Mouse (Mus musculus): ENCODE measurements around the gene Stxbp4. TPM values are rescaled to one million over a fixed set of nuclear protein-coding genes. Genes with fewer than 3 reads are reported as not detected.

Stxbp4 gene
- total and polyA plus RNA-seq, 3 experiments, result 4.0 to 4.9 TPM; not detected in 1

DNA sequence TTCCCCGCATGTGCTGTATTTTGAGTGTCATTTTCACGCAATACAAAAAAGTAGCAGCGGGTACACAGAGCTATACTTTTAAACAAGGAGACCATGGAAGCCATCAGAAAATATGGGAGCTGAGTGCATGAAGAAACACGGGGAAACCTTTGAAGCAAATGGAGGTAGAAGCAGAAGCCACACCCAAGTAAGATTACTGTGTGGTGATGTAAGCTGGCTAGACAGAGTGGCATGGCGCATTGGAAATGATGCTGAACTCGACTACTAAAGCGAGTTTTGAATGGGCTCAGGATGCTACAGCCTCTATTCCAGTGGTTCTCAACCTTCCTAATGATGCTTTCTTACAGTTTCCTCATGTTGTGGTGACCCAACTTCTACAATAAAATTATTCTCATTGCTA is 39.1 kb upstream of the Stxbp4 start (continued):
- TF ChIP-seq USF2 (IDR thresholded peaks at IDR 0.05; ENCODE audit: borderline replicate concordance in 1 of 2, insufficient read depth in 1 of 2, low read depth in 1 of 2, low read length in 2 of 2) (no peak), ZNF384 (IDR thresholded peaks at IDR 0.05; ENCODE audit: low read depth, low read length) (no peak)

DNA sequence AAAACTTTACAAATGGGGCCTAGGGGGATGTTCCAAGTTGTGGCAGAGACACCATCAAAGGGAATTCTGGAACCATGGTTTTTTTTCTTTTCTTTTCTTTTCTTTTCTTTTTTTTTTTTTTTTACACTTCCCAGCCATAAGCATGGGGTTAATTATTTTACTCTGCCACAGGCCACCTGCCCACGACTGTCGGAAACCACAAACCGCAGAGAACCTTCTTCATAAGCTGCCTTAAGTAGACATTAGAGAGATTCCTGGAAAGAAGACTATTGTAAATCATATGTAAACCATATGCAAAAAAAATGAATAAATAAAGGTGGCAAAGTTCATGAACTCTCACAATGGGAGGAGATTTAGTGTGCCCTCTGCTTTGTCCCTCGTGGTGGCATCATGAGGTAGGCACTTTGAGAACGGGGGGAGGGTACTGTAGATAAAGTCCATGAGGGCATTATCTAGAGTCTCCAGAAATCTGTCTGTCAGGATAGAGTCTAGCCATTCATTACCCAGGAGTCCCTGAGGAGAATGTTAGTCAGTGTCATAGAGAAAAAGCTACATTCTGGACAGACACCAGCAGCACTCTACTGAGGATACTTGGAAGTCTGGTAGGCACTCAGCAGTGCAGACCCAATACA is 37.7 kb upstream of the Stxbp4 start:
- TF ChIP-seq TCF12 (IDR thresholded peaks at IDR 0.05; ENCODE audit: low read depth, low read length) (peak; percentile 85), MAFK (IDR thresholded peaks at IDR 0.05; ENCODE audit: borderline replicate concordance, low read depth, low read length) (0 out of 2 replicates have a peak, but pooled peaks have one; percentile 8), GABPA (IDR thresholded peaks at IDR 0.05; ENCODE audit: low read depth, low read length) (no peak), BHLHE40 (IDR thresholded peaks at IDR 0.05; ENCODE audit: borderline replicate concordance, low read depth, low read length) (peak; percentile 6; the same call in 1 of the 2 replicates), MYB (IDR thresholded peaks at IDR 0.05; ENCODE audit: low read depth, low read length) (no peak; the same call in 1 of the 2 replicates), ZNF384 (IDR thresholded peaks at IDR 0.05; ENCODE audit: low read depth, low read length) (peak; percentile 87), GATA1 (IDR thresholded peaks at IDR 0.05; ENCODE audit: low read depth, low read length) (peak; percentile 84), ETS1 (IDR thresholded peaks at IDR 0.05; ENCODE audit: low read depth, low read length) (peak; percentile 62), EP300 (IDR thresholded peaks at IDR 0.05; ENCODE audit: low read depth in 1 of 2, low read length in 2 of 2) (peak; percentile 72 to 84), MEF2A (IDR thresholded peaks at IDR 0.05; ENCODE audit: extremely low read depth, insufficient replicate concordance, low read depth, low read length, poor library complexity, severe bottlenecking) (no peak), HCFC1 (IDR thresholded peaks at IDR 0.05; ENCODE audit: low read depth, low read length) (no peak), TAL1 (IDR thresholded peaks at IDR 0.05; ENCODE audit: low read length) (peak; percentile 62), MAX (IDR thresholded peaks at IDR 0.05; ENCODE audit: low read length) (peak; percentile 43; the same call in 1 of the 2 replicates), MAZ (IDR thresholded peaks at IDR 0.05; ENCODE audit: low read depth, low read length) (no peak), CHD2 (IDR thresholded peaks at IDR 0.05; ENCODE audit: low read length) (no peak)
- no peak overlapping the region for H3K4me3 ChIP-seq (ENCODE audit: control insufficient read depth in 1 of 2, insufficient read depth in 1 of 2, low read depth in 2 of 2, low read length in 2 of 2)
- DNase-seq (ENCODE audit: low read depth, low spot score), result peak; percentile 63

DNA sequence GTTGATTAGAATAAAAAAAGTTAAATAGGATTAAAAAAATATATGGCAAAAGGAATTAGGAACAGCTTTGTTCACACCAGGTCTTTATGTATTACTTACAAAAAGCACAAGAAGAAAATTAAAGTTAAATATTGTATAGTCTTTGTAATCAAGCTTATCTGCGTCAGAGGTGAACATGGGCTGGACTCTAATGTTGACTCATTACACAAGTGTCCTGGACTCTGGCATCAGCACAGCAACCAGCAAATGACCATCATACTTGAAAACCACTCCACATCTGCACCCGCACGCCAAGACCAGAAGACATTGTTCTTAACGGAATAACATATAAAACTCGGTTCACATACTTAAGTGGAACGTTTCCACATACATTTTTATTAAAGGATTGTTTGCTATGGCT is 29.4 kb upstream of the Stxbp4 start:
- H3K4me3 ChIP-seq (ENCODE audit: control insufficient read depth in 1 of 2, insufficient read depth in 1 of 2, low read depth in 2 of 2, low read length in 2 of 2), result no peak overlapping the region
- no peaks in the 10 kb centered on the region for H3K27me3 ChIP-seq (ENCODE audit: control insufficient read depth in 1 of 2, insufficient read depth in 2 of 2, low read length in 2 of 2)
- TF ChIP-seq USF1 (IDR thresholded peaks at IDR 0.05; ENCODE audit: low read depth, low read length) (no peak), MAFK (IDR thresholded peaks at IDR 0.05; ENCODE audit: borderline replicate concordance, low read depth, low read length) (no peak), ZKSCAN1 (IDR thresholded peaks at IDR 0.05; ENCODE audit: low read depth, low read length) (no peak), UBTF (IDR thresholded peaks at IDR 0.05; ENCODE audit: borderline replicate concordance, insufficient read depth, low read depth, low read length) (no peak), MXI1 (IDR thresholded peaks at IDR 0.05; ENCODE audit: low read depth, low read length) (no peak), EP300 (IDR thresholded peaks at IDR 0.05; ENCODE audit: low read depth in 1 of 2, low read length in 2 of 2) (no peak), GABPA (IDR thresholded peaks at IDR 0.05; ENCODE audit: low read depth, low read length) (no peak), RAD21 (IDR thresholded peaks at IDR 0.05; ENCODE audit: low read depth, low read length) (no peak), TBP (IDR thresholded peaks at IDR 0.05; ENCODE audit: low read depth, low read length) (no peak), E2F4 (IDR thresholded peaks at IDR 0.05; ENCODE audit: borderline replicate concordance, low read depth, low read length) (no peak), POLR2AphosphoS2 (IDR thresholded peaks at IDR 0.05; ENCODE audit: low read length) (no peak), ZMIZ1 (IDR thresholded peaks at IDR 0.05; ENCODE audit: low read depth, low read length) (no peak), TCF12 (IDR thresholded peaks at IDR 0.05; ENCODE audit: low read depth, low read length) (no peak), POLR2AphosphoS5 (IDR thresholded peaks at IDR 0.05; ENCODE audit: borderline replicate concordance, low read depth, low read length) (no peak), SMC3 (IDR thresholded peaks at IDR 0.05; ENCODE audit: low read depth, low read length) (no peak)
- H3K27ac ChIP-seq (ENCODE audit: control insufficient read depth, low read depth, low read length), result no peak overlapping the region; the same call in 1 of the 2 replicates
- DNase-seq (ENCODE audit: low read depth, low spot score), result no peak
- H3K36me3 ChIP-seq (ENCODE audit: control insufficient read depth in 1 of 2, insufficient read depth in 2 of 2, low read length in 2 of 2), result peaks cover 6 to 45% of the 10 kb centered on the region in 2 experiments
- H3K9ac ChIP-seq (ENCODE audit: control insufficient read depth, low read depth, low read length, poor library complexity, severe bottlenecking), result no peak overlapping the region
- no peaks in the 10 kb centered on the region for H3K79me2 ChIP-seq (ENCODE audit: control insufficient read depth, insufficient read depth, low read length, poor library complexity)
- no peaks in the 10 kb centered on the region for H3K9me3 ChIP-seq (replicated peaks; ENCODE audit: insufficient read depth, low read length)
- peaks cover 38 to 41% of the 10 kb centered on the region in 2 experiments for H3K4me1 ChIP-seq (ENCODE audit: control insufficient read depth in 1 of 2, insufficient read depth in 2 of 2, low read length in 2 of 2)

More for the DNA sequence above, 37.7 kb upstream of the Stxbp4 start:
- H3K27me3 ChIP-seq (ENCODE audit: control insufficient read depth in 1 of 2, insufficient read depth in 2 of 2, low read length in 2 of 2), result no peaks in the 10 kb centered on the region
- H3K9me3 ChIP-seq (replicated peaks; ENCODE audit: insufficient read depth, low read length), result no peaks in the 10 kb centered on the region
- peaks cover 3 to 18% of the 10 kb centered on the region in 2 experiments; a peak in 3 of 4 replicates for H3K4me1 ChIP-seq (ENCODE audit: control insufficient read depth in 1 of 2, insufficient read depth in 2 of 2, low read length in 2 of 2)
- no peak overlapping the region for H3K9ac ChIP-seq (ENCODE audit: control insufficient read depth, low read depth, low read length, poor library complexity, severe bottlenecking)
- peak overlapping the region; percentile 49 for H3K27ac ChIP-seq (ENCODE audit: control insufficient read depth, low read depth, low read length)
- H3K79me2 ChIP-seq (ENCODE audit: control insufficient read depth, insufficient read depth, low read length, poor library complexity), result no peaks in the 10 kb centered on the region
- H3K36me3 ChIP-seq (ENCODE audit: control insufficient read depth in 1 of 2, insufficient read depth in 2 of 2, low read length in 2 of 2), result peaks cover 12 to 25% of the 10 kb centered on the region in 2 experiments

Measured in MEL (cell line).